Mouse (Mus musculus): ENCODE measurements around the gene Sh3pxd2b.

DNA sequence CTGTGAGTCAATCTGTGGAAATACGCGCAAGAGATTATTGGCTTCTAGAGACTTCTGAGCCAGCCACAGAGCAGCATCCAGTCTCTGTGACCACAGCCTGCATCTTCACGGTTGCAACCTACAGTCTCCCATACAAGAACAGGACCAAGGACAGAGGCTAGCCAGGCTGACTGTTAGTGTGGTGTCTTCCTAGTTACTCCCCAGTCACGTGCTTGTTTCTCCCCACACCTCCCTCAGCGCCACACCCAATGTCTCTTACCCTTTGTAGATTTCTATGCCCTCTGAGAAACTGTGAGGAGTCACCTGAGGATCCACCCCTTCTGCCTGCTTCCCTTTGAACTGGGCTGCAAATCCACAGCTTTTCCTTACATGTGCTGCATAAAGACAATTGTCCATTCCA, 72.4 kb downstream of the Sh3pxd2b start:
- no peak for TF ChIP-seq POLR2A (IDR thresholded peaks at IDR 0.05; ENCODE audit: insufficient read depth, low read length)
- no peak for TF ChIP-seq CTCF (IDR thresholded peaks at IDR 0.05; ENCODE audit: low read depth, low read length)
- TF ChIP-seq EP300 (IDR thresholded peaks at IDR 0.05; ENCODE audit: insufficient read depth, low read depth, low read length) = no peak

All from ES-Bruce4 (cell line).